Mouse (Mus musculus) C2C12 (cell line): ENCODE measurements around the gene Fgf8. TPM values are rescaled to one million over a fixed set of nuclear protein-coding genes. Genes with fewer than 3 reads are reported as not detected.

Experiments used
- H3K27me3 ChIP-seq: one replicate; pipeline ENCODE4 v1.6.1; 2011; ENCODE audit not compliant: control insufficient read depth, insufficient read depth, insufficient read length
- H3K36me3 ChIP-seq: one replicate; pipeline ENCODE4 v1.6.1; 2011; ENCODE audit not compliant: control insufficient read depth, insufficient read depth
- H3K4me3 ChIP-seq: one replicate; pipeline ENCODE4 v1.5.1; 2011; ENCODE audit warnings: mild to moderate bottlenecking, control low read depth; ENCODE audit not compliant: poor library complexity, insufficient read depth, severe bottlenecking
- H3K79me2 ChIP-seq: one replicate; pipeline ENCODE4 v1.6.1; 2011; ENCODE audit not compliant: control insufficient read depth, insufficient read depth
- H3K79me3 ChIP-seq: one replicate; pipeline ENCODE4 v1.6.1; 2011; ENCODE audit warnings: low read depth, control low read depth
- H3ac ChIP-seq: one replicate; pipeline ENCODE3; 2011; ENCODE audit warnings: low read depth; ENCODE audit not compliant: control insufficient read depth, insufficient read length
- CEBPB ChIP-seq: IDR thresholded peaks from one replicate; pipeline ENCODE4 v1.6.1; 2011; ENCODE audit warnings: low read depth, mild to moderate bottlenecking, control low read depth, moderate library complexity
- CTCF ChIP-seq: IDR thresholded peaks from one replicate; pipeline ENCODE4 v1.5.1; 2011; ENCODE audit not compliant: control insufficient read depth, insufficient read depth, insufficient read length
- FOSL1 ChIP-seq: IDR thresholded peaks from one replicate; pipeline ENCODE4 v1.8.0; 2011; ENCODE audit warnings: mild to moderate bottlenecking, low read length; ENCODE audit not compliant: poor library complexity, insufficient read depth, severe bottlenecking
- MAX ChIP-seq: IDR thresholded peaks from one replicate; pipeline ENCODE4 v1.6.1; 2011; ENCODE audit warnings: mild to moderate bottlenecking, control low read depth
- MYOD1 ChIP-seq: IDR thresholded peaks from one replicate; pipeline ENCODE4 v1.6.1; 2011; ENCODE audit warnings: low read depth; ENCODE audit not compliant: control insufficient read depth, insufficient read length
- MYOG ChIP-seq: IDR thresholded peaks from one replicate; pipeline ENCODE4 v1.6.1; 2011; ENCODE audit not compliant: control insufficient read depth, insufficient read length; ENCODE audit errors: extremely low read depth
- USF1 ChIP-seq: IDR thresholded peaks from one replicate; pipeline ENCODE4 v1.6.1; 2011; ENCODE audit warnings: low read depth, mild to moderate bottlenecking, control low read depth, moderate library complexity
- polyA plus RNA-seq: library from polyadenylated mRNA; unstranded; fragments of >200 nt; fragmentation: generic; extraction: Trizol; gene quantifications from one replicate; pipeline ENCODE4 v1.2.1, GENCODE M21; 2012; ENCODE audit warnings: missing spikeins

Fgf8 gene
- polyA plus RNA-seq, 1 experiment: not detected

DNA sequence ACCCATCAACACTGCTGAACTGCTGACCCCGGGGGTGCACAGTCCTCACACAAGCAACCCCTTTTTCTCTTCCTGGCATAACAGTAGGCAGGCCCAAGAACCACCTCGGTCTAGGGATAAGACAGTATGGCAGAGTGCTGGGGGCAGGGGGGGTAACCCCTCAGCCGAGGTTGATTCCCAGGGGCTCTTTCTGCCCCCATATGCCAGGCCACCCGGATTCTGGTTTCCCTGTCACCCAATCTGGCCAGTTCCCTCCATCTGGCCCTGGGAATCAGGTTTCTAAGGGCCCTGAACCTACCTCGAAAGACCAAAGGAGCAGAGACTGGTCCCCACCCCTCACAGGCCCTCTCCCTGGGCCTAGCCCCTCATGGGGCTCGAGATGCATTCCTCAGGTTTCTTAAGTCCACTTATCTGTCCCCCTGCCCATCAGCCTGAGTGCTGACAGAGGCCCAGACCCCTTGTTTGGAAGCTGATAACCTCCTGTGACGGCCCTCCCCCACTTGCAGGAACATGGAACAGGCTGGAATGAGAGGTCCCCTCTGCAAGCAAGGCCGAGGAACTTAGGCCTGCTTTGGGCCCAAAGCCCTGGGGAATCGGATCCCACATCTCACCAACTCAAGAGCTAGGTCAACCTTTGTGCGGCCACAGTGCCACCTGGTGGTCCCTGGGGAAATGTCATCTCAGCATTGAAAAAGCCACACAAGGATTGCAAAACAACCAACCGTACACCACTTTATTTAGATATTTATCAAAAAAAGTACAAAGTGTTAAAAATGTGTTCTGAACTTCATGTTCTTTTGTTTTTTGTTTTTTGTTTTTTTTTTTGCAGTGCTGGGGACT lies 4.5 kb upstream of the Fgf8 start:
- Histone ChIP-seq H3K4me3 (no peak overlapping the region), H3K36me3 (peaks cover 24% of the 10 kb centered on the region), H3K79me3 (peaks cover 7% of the 10 kb centered on the region), H3ac (peak overlapping the region; percentile 24), H3K79me2 (peaks cover 25% of the 10 kb centered on the region), H3K27me3 (peaks cover 11% of the 10 kb centered on the region)
- TF ChIP-seq CEBPB (peak; percentile 76), MYOG (no peak), USF1 (no peak), MAX (no peak), MYOD1 (no peak), CTCF (peak; percentile 70), FOSL1 (no peak)

DNA sequence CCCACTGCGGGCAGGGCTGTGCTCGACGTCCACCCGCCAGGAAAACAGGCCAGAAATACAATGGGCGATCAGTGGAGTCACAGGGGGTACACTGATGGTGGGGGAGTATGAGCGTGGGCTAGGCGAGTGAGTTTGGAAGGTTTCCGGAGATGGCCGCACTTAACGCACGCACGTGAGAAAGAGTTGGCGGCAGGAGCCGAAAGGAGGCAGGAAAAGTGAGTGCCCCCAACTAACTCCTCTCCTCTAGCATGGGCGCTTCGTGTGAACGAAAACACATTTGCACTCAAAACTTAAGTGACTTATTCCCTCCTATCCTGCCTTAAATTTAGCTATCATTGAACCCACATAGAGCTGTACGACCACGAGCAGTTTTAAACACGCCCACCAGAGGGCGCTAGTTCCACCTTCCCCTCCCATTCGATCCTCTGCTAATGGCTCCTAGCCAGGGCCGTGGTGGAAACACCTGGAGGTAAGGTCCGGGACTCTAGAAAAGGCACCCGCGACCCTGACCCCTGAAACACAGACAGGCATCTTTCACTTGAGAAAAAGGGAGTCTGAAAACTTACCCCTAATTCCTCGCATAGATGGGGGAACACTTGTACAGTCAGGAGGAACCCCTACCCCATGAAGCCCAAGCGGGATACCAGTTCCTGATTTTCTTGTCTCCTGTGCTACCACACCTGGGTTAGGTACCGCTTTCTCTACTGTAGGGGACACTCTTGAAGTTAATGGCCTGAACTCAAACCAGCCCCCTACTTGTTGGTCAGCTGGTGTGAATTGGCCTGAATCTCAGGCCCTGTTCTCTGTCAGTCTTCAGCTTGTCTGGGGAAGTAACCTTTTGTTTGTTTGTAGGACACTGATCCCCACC lies 3.7 kb upstream of the Fgf8 start:
- TF ChIP-seq CEBPB: no peak
- peak; percentile 30 for TF ChIP-seq MAX
- TF ChIP-seq CTCF: peak; percentile 64
- no peak for TF ChIP-seq FOSL1
- no peak for TF ChIP-seq USF1
- TF ChIP-seq MYOD1: no peak
- no peak for TF ChIP-seq MYOG
- Histone ChIP-seq H3K4me3 (no peak overlapping the region), H3ac (no peak overlapping the region), H3K36me3 (peaks cover 16% of the 10 kb centered on the region), H3K79me2 (peaks cover 17% of the 10 kb centered on the region), H3K27me3 (peaks cover 20% of the 10 kb centered on the region), H3K79me3 (peaks cover 7% of the 10 kb centered on the region)

DNA sequence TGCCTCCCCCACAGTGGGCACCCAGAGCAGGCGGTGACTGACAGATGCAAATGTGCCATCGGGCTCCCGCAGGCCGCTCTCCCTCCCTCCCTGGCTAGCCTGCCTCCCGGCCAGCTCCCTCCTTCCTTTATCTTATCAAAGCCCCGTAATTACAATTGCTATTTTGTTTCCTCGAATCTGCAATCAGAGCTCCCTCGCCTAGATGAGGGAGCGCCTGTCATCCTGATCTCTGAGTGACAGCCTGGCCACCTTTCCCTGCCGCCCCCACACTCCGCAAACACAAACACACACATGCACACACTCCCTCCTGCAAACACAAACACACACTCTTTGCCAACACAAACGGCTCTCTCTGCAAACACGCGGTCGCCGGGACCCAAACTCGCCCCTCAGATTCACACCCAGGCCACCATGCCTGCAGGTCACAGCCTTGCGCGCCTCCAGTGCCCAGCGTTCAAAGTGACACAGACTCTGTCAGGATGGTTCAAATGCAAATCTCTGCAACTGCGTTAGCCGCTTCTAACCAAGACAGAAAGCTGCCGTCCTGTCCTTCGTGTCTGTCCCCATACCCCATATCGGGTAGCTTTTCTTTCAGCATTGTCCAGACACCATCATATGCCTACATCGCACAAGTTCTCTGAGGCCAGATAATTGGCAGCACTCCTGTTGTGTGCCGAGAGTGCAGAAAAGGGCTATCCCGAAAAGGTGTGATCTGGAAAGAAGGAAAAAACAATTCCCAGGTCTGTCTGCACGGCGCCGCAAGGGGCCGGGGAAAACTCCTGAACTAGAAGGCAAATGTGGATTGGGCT lies 2.8 kb upstream of the Fgf8 start:
- peaks cover 28% of the 10 kb centered on the region for H3K27me3 ChIP-seq
- peaks cover 7% of the 10 kb centered on the region for H3K79me3 ChIP-seq
- TF ChIP-seq CTCF (no peak), CEBPB (no peak), MAX (no peak), FOSL1 (no peak), USF1 (no peak), MYOD1 (no peak), MYOG (no peak)
- H3K36me3 ChIP-seq: peaks cover 7% of the 10 kb centered on the region
- H3ac ChIP-seq: no peak overlapping the region
- H3K4me3 ChIP-seq: no peak overlapping the region
- H3K79me2 ChIP-seq: peaks cover 16% of the 10 kb centered on the region

GRCm38 (mm10) chr19:45743619-45744018 lies 904 bp upstream of the Fgf8 start:
- no peak overlapping the region for H3ac ChIP-seq
- TF ChIP-seq MAX (no peak), FOSL1 (no peak), CEBPB (no peak), MYOG (no peak), CTCF (no peak), USF1 (no peak)
- peaks cover 4% of the 10 kb centered on the region for H3K36me3 ChIP-seq
- peaks cover 8% of the 10 kb centered on the region for H3K79me2 ChIP-seq
- peaks cover 43% of the 10 kb centered on the region for H3K27me3 ChIP-seq
- no peak overlapping the region for H3K4me3 ChIP-seq
- peaks cover 5% of the 10 kb centered on the region for H3K79me3 ChIP-seq

- Histone ChIP-seq H3K79me3 (no peaks in the 10 kb centered on the region), H3K79me2 (peaks cover 3% of the 10 kb centered on the region), H3K27me3 (peaks cover 44% of the 10 kb centered on the region), H3K4me3 (no peak overlapping the region), H3ac (no peak overlapping the region), H3K36me3 (peaks cover 4% of the 10 kb centered on the region)
- TF ChIP-seq CTCF (no peak), MAX (no peak), MYOG (no peak), CEBPB (no peak), FOSL1 (no peak), MYOD1 (no peak), USF1 (no peak)
Measured at GRCm38 (mm10) chr19:45742984-45743575, 365 bp upstream of the Fgf8 start.
